Mouse (Mus musculus) embryo, embryonic 11.5 days (tissue): ENCODE results near the gene H2-DMa.

Experiments used
- DNase-seq: peaks from one replicate; pipeline ENCODE4 v3.0.0-alpha.2; 2012; ENCODE audit warnings: low read depth, low spot score

Gene H2-DMa

GRCm38 (mm10) chr17:34102831-34103230, 16.5 kb upstream of the H2-DMa start:
- DNase-seq: no peak

GRCm38 (mm10) chr17:34104804-34105203, 14.5 kb upstream of the H2-DMa start:
- no peak for DNase-seq

- DNase-seq: no peak
These were observed 12.8 kb upstream of the H2-DMa start for GRCm38 (mm10) chr17:34106555-34106954.

- DNase-seq: no peak
These were observed 12.1 kb upstream of the H2-DMa start for GRCm38 (mm10) chr17:34107109-34107867.

GRCm38 (mm10) chr17:34108460-34108859, 10.9 kb upstream of the H2-DMa start:
- no peak for DNase-seq

GRCm38 (mm10) chr17:34109038-34109805, 10.1 kb upstream of the H2-DMa start:
- no peak for DNase-seq

GRCm38 (mm10) chr17:34109806-34110195, 9.5 kb upstream of the H2-DMa start:
- no peak for DNase-seq

- DNase-seq: no peak
These were observed 9.0 kb upstream of the H2-DMa start for GRCm38 (mm10) chr17:34110309-34110708.

GRCm38 (mm10) chr17:34114114-34114513, 5.2 kb upstream of the H2-DMa start:
- no peak for DNase-seq

GRCm38 (mm10) chr17:34116736-34117370, 2.5 kb upstream of the H2-DMa start:
- DNase-seq: no peak

- no peak for DNase-seq
These were observed 1.8 kb upstream of the H2-DMa start for GRCm38 (mm10) chr17:34117421-34118112.

- DNase-seq: no peak
These were observed 1.0 kb upstream of the H2-DMa start for GRCm38 (mm10) chr17:34118113-34118872.

- no peak for DNase-seq
These were observed 480 bp upstream of the H2-DMa start for GRCm38 (mm10) chr17:34118873-34119248.

GRCm38 (mm10) chr17:34120180-34120723, 911 bp downstream of the H2-DMa start:
- DNase-seq: peak; percentile 82

GRCm38 (mm10) chr17:34120814-34121171, 1.5 kb downstream of the H2-DMa start:
- peak; percentile 69 for DNase-seq

GRCm38 (mm10) chr17:34121172-34121878, 2.0 kb downstream of the H2-DMa start:
- DNase-seq: peak; percentile 75

GRCm38 (mm10) chr17:34121879-34122187, 2.5 kb downstream of the H2-DMa start:
- peak; percentile 54 for DNase-seq

GRCm38 (mm10) chr17:34122188-34122984, 3.0 kb downstream of the H2-DMa start, which contains the start of gene Brd2:
TSS of gene Brd2 (minus strand) at chr17:34122634.
- DNase-seq: peak; percentile 95

- DNase-seq: no peak
These were observed 3.8 kb downstream of the H2-DMa start for GRCm38 (mm10) chr17:34123111-34123510.

- no peak for DNase-seq
These were observed 4.2 kb downstream of the H2-DMa start for GRCm38 (mm10) chr17:34123518-34123917.
